Mouse (Mus musculus): ENCODE measurements around the gene Hoxc9. TPM values are rescaled to one million over a fixed set of nuclear protein-coding genes. Genes with fewer than 3 reads are reported as not detected.

Hoxc9 gene
- polyA plus RNA-seq, 1 experiment from 2014 or later = not detected

GRCm38 (mm10) chr15:102970740-102971139 is 5.5 kb upstream of the Hoxc9 start:
- Histone ChIP-seq H3K9ac (no peak overlapping the region), H3K4me2 (no peak overlapping the region), H3K36me3 (no peaks in the 10 kb centered on the region), H3K4me3 (no peak overlapping the region), H3K4me1 (no peaks in the 10 kb centered on the region), H3K27ac (no peak overlapping the region), H3K27me3 (replicated peaks) (peaks cover 99% of the 10 kb centered on the region), H3K9me3 (replicated peaks) (no peaks in the 10 kb centered on the region)
- 3% methylated on average over 12 of the region's 12 CpGs for WGBS (ENCODE audit: insufficient replicate concordance)
- ATAC-seq = no peak

GRCm38 (mm10) chr15:102972254-102972653 is 4.0 kb upstream of the Hoxc9 start:
- Histone ChIP-seq H3K9ac (no peak overlapping the region), H3K36me3 (no peaks in the 10 kb centered on the region), H3K4me3 (no peak overlapping the region), H3K27ac (no peak overlapping the region), H3K4me1 (no peaks in the 10 kb centered on the region), H3K9me3 (replicated peaks) (no peaks in the 10 kb centered on the region), H3K4me2 (no peak overlapping the region), H3K27me3 (replicated peaks) (peaks cover 99% of the 10 kb centered on the region)
- 2% methylated on average over 21 of the region's 21 CpGs for WGBS (ENCODE audit: insufficient replicate concordance)
- no peak for ATAC-seq

- H3K9ac ChIP-seq = no peak overlapping the region
- 4% methylated on average over 6 of the region's 6 CpGs for WGBS (ENCODE audit: insufficient replicate concordance)
- no peak overlapping the region for H3K27ac ChIP-seq
- H3K4me1 ChIP-seq = no peaks in the 10 kb centered on the region
- H3K9me3 ChIP-seq (replicated peaks) = no peaks in the 10 kb centered on the region
- no peak overlapping the region for H3K4me3 ChIP-seq
- H3K27me3 ChIP-seq (replicated peaks) = peaks cover 99% of the 10 kb centered on the region
- no peak overlapping the region for H3K4me2 ChIP-seq
- no peak for ATAC-seq
- H3K36me3 ChIP-seq = no peaks in the 10 kb centered on the region
Measured at GRCm38 (mm10) chr15:102972753-102973152, 3.5 kb upstream of the Hoxc9 start.

GRCm38 (mm10) chr15:102975034-102975433 is 1.2 kb upstream of the Hoxc9 start:
- Histone ChIP-seq H3K27me3 (replicated peaks) (peaks cover 100% of the 10 kb centered on the region), H3K27ac (no peak overlapping the region), H3K4me2 (no peak overlapping the region), H3K9me3 (replicated peaks) (no peaks in the 10 kb centered on the region), H3K9ac (no peak overlapping the region), H3K36me3 (no peaks in the 10 kb centered on the region), H3K4me3 (no peak overlapping the region), H3K4me1 (no peaks in the 10 kb centered on the region)
- WGBS (ENCODE audit: insufficient replicate concordance) = 5% methylated on average over 7 of the region's 7 CpGs
- ATAC-seq = no peak

- Histone ChIP-seq H3K4me3 (no peak overlapping the region), H3K9me3 (replicated peaks) (no peaks in the 10 kb centered on the region), H3K27me3 (replicated peaks) (peaks cover 100% of the 10 kb centered on the region), H3K9ac (no peak overlapping the region), H3K27ac (no peak overlapping the region), H3K36me3 (no peaks in the 10 kb centered on the region), H3K4me1 (no peaks in the 10 kb centered on the region), H3K4me2 (no peak overlapping the region)
- no peak for ATAC-seq
- WGBS (ENCODE audit: insufficient replicate concordance) = 3% methylated on average over 21 of the region's 21 CpGs
Measured at GRCm38 (mm10) chr15:102975688-102976111, 539 bp upstream of the Hoxc9 start.

GRCm38 (mm10) chr15:102976631-102977422 is 588 bp downstream of the Hoxc9 start:
- Histone ChIP-seq H3K9ac (no peak overlapping the region), H3K9me3 (replicated peaks) (no peaks in the 10 kb centered on the region), H3K36me3 (no peaks in the 10 kb centered on the region), H3K4me3 (peak overlapping the region; percentile 13), H3K27me3 (replicated peaks) (peaks cover 100% of the 10 kb centered on the region), H3K4me1 (0 out of 2 replicates have a peak, but pooled peaks cover 3% of the 10 kb centered on the region), H3K27ac (no peak overlapping the region), H3K4me2 (peak overlapping the region; percentile 28)
- no peak for ATAC-seq
- whole genome bisulfite sequencing (ENCODE audit: insufficient replicate concordance) = 2% methylated on average over 37 of the region's 37 CpGs

- Histone ChIP-seq H3K27me3 (replicated peaks) (peaks cover 100% of the 10 kb centered on the region), H3K27ac (no peak overlapping the region), H3K4me2 (peak overlapping the region; percentile 28), H3K9ac (no peak overlapping the region), H3K4me1 (0 out of 2 replicates have a peak, but pooled peaks cover 5% of the 10 kb centered on the region), H3K36me3 (no peaks in the 10 kb centered on the region), H3K9me3 (replicated peaks) (no peaks in the 10 kb centered on the region), H3K4me3 (peak overlapping the region; percentile 13)
- ATAC-seq = no peak
- WGBS (ENCODE audit: insufficient replicate concordance) = 4% methylated on average over 16 of the region's 16 CpGs
Measured at GRCm38 (mm10) chr15:102977423-102977974, 1.3 kb downstream of the Hoxc9 start.

GRCm38 (mm10) chr15:102978615-102979515 is 2.6 kb downstream of the Hoxc9 start:
- H3K27me3 ChIP-seq (replicated peaks) = peaks cover 100% of the 10 kb centered on the region
- H3K36me3 ChIP-seq = no peaks in the 10 kb centered on the region
- H3K4me1 ChIP-seq = 0 out of 2 replicates have a peak, but pooled peaks cover 5% of the 10 kb centered on the region
- no peak overlapping the region for H3K4me2 ChIP-seq
- no peak overlapping the region for H3K9ac ChIP-seq
- no peak overlapping the region for H3K4me3 ChIP-seq
- H3K27ac ChIP-seq = no peak overlapping the region
- 1% methylated on average over 13 of the region's 13 CpGs for WGBS (ENCODE audit: insufficient replicate concordance)
- no peaks in the 10 kb centered on the region for H3K9me3 ChIP-seq (replicated peaks)
- ATAC-seq = no peak

- H3K4me1 ChIP-seq = 0 out of 2 replicates have a peak, but pooled peaks cover 5% of the 10 kb centered on the region
- H3K9ac ChIP-seq = no peak overlapping the region
- H3K4me2 ChIP-seq = no peak overlapping the region
- H3K36me3 ChIP-seq = no peaks in the 10 kb centered on the region
- H3K4me3 ChIP-seq = no peak overlapping the region
- 0% methylated on average over 1 of the region's 1 CpGs for WGBS (ENCODE audit: insufficient replicate concordance)
- H3K27me3 ChIP-seq (replicated peaks) = peaks cover 100% of the 10 kb centered on the region
- no peak overlapping the region for H3K27ac ChIP-seq
- no peaks in the 10 kb centered on the region for H3K9me3 ChIP-seq (replicated peaks)
- ATAC-seq = no peak
Measured at GRCm38 (mm10) chr15:102979936-102980335, 3.7 kb downstream of the Hoxc9 start.

GRCm38 (mm10) chr15:102980352-102980751 is 4.1 kb downstream of the Hoxc9 start:
- no peak overlapping the region for H3K4me2 ChIP-seq
- H3K9ac ChIP-seq = no peak overlapping the region
- 4% methylated on average over 11 of the region's 11 CpGs for WGBS (ENCODE audit: insufficient replicate concordance)
- no peak for ATAC-seq
- no peaks in the 10 kb centered on the region for H3K9me3 ChIP-seq (replicated peaks)
- 0 out of 2 replicates have a peak, but pooled peaks cover 5% of the 10 kb centered on the region for H3K4me1 ChIP-seq
- H3K27ac ChIP-seq = no peak overlapping the region
- H3K4me3 ChIP-seq = no peak overlapping the region
- no peaks in the 10 kb centered on the region for H3K36me3 ChIP-seq
- H3K27me3 ChIP-seq (replicated peaks) = peaks cover 100% of the 10 kb centered on the region

- Histone ChIP-seq H3K4me3 (0 out of 2 replicates have a peak overlapping the region, but pooled peaks have one; percentile 32), H3K36me3 (no peaks in the 10 kb centered on the region), H3K27me3 (replicated peaks) (peaks cover 100% of the 10 kb centered on the region), H3K9ac (no peak overlapping the region), H3K27ac (no peak overlapping the region), H3K4me2 (peak overlapping the region; percentile 52), H3K4me1 (0 out of 2 replicates have a peak, but pooled peaks cover 5% of the 10 kb centered on the region), H3K9me3 (replicated peaks) (no peaks in the 10 kb centered on the region)
- no peak for ATAC-seq
- 5% methylated on average over 14 of the region's 14 CpGs for WGBS (ENCODE audit: insufficient replicate concordance)
Measured at GRCm38 (mm10) chr15:102980912-102981311, 4.7 kb downstream of the Hoxc9 start.

All from liver, embryonic 12.5 days (tissue).